Mouse (Mus musculus) brain, embryonic 14.5 days (tissue): ENCODE measurements at regions not wholly inside any gene's neighbourhood (a gene's known extent, or its start where the extent isn't known, plus 50 kb on each side); places are given as distances from the start of the nearest gene placed in this dataset.

Experiments used
- CTCF ChIP-seq: fragments of 200-500 bp; IDR thresholded peaks from 2 replicates; pipeline ENCODE4 v1.5.1; 2012; ENCODE audit warnings: inconsistent platforms, mild to moderate bottlenecking, moderate library complexity, borderline replicate concordance; ENCODE audit not compliant: insufficient read depth, insufficient read length; ENCODE audit errors: extremely low read depth
- POLR2A ChIP-seq: fragments of 200-500 bp; IDR thresholded peaks from 2 replicates; pipeline ENCODE4 v1.6.1; 2012; ENCODE audit warnings: mild to moderate bottlenecking, inconsistent platforms, borderline replicate concordance; ENCODE audit not compliant: poor library complexity, insufficient read depth, insufficient read length, severe bottlenecking; ENCODE audit errors: extremely low read depth

DNA sequence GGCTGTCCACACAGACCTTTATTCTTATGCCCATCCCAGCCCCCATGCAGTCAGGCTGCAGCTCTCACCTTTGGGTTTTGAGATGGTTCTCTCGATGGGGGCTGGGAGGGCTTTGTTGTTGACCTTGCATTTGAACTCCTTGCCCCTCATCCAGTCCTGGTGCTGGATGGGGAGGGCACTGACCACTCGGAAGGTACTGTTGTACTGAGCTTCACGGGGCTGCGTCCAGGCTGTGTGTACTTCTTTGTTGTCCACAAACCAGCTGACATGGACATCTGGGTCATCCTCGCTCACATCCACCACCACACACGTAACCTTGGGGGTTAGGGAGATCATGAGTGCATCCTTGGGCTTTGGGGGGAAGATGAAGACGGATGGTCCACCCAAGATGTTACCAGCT is 129.3 kb upstream of the Adam6b start:
- TF ChIP-seq CTCF (no peak), POLR2A (no peak)
